Mouse (Mus musculus): ENCODE results near the gene Dnaja3. TPM values are rescaled to one million over a fixed set of nuclear protein-coding genes. Genes with fewer than 3 reads are reported as not detected.
"Not testable (repeated sequence)": the region's sequence is repeated elsewhere in the genome, so short reads cannot be mapped to it uniquely, and the experiment has no call there.

Dnaja3 gene
- total RNA-seq, 1 experiment from 2014 or later = 24.2 TPM

- ATAC-seq (ENCODE audit: extremely low read depth, insufficient number of reproducible peaks, low FRiP score, poor library complexity, severe bottlenecking) = no peak
Measured at GRCm38 (mm10) chr16:4655764-4656570, 16.2 kb downstream of the Dnaja3 start.

- no peak for ATAC-seq (ENCODE audit: extremely low read depth, insufficient number of reproducible peaks, low FRiP score, poor library complexity, severe bottlenecking)
Measured at GRCm38 (mm10) chr16:4656571-4657081, 16.8 kb downstream of the Dnaja3 start.

- ATAC-seq (ENCODE audit: extremely low read depth, insufficient number of reproducible peaks, low FRiP score, poor library complexity, severe bottlenecking) = no peak
Measured at GRCm38 (mm10) chr16:4658781-4659245, 19.0 kb downstream of the Dnaja3 start.

- no peak for ATAC-seq (ENCODE audit: extremely low read depth, insufficient number of reproducible peaks, low FRiP score, poor library complexity, severe bottlenecking)
Measured at GRCm38 (mm10) chr16:4659326-4659725, 19.5 kb downstream of the Dnaja3 start.

- no peak for ATAC-seq (ENCODE audit: extremely low read depth, insufficient number of reproducible peaks, low FRiP score, poor library complexity, severe bottlenecking)
Measured at GRCm38 (mm10) chr16:4661605-4662004, 21.8 kb downstream of the Dnaja3 start.

GRCm38 (mm10) chr16:4663806-4664205 is 24.0 kb downstream of the Dnaja3 start:
- no peak for ATAC-seq (ENCODE audit: extremely low read depth, insufficient number of reproducible peaks, low FRiP score, poor library complexity, severe bottlenecking)

GRCm38 (mm10) chr16:4665726-4666125 is 25.9 kb downstream of the Dnaja3 start:
- ATAC-seq (ENCODE audit: extremely low read depth, insufficient number of reproducible peaks, low FRiP score, poor library complexity, severe bottlenecking) = no peak

- ATAC-seq (ENCODE audit: extremely low read depth, insufficient number of reproducible peaks, low FRiP score, poor library complexity, severe bottlenecking) = peak; percentile 84
Measured at GRCm38 (mm10) chr16:4667190-4667808, 27.5 kb downstream of the Dnaja3 start.

- no peak for ATAC-seq (ENCODE audit: extremely low read depth, insufficient number of reproducible peaks, low FRiP score, poor library complexity, severe bottlenecking)
Measured at GRCm38 (mm10) chr16:4670317-4670716, 30.5 kb downstream of the Dnaja3 start.

- peak; percentile 79 for ATAC-seq (ENCODE audit: extremely low read depth, insufficient number of reproducible peaks, low FRiP score, poor library complexity, severe bottlenecking)
Measured at GRCm38 (mm10) chr16:4674091-4674490, 34.3 kb downstream of the Dnaja3 start.

GRCm38 (mm10) chr16:4676836-4677235 is 37.0 kb downstream of the Dnaja3 start:
- ATAC-seq (ENCODE audit: extremely low read depth, insufficient number of reproducible peaks, low FRiP score, poor library complexity, severe bottlenecking) = no peak

GRCm38 (mm10) chr16:4678080-4678479 is 38.3 kb downstream of the Dnaja3 start:
- no peak for ATAC-seq (ENCODE audit: extremely low read depth, insufficient number of reproducible peaks, low FRiP score, poor library complexity, severe bottlenecking)

GRCm38 (mm10) chr16:4679121-4680018 is 39.6 kb downstream of the Dnaja3 start, which contains the start of gene Coro7:
Gene Coro7, minus strand, starts transcription at chr16:4679777.
- ATAC-seq (ENCODE audit: extremely low read depth, insufficient number of reproducible peaks, low FRiP score, poor library complexity, severe bottlenecking) = peak; percentile 93

GRCm38 (mm10) chr16:4680922-4681455 is 41.2 kb downstream of the Dnaja3 start:
- not testable (repeated sequence) for ATAC-seq (ENCODE audit: extremely low read depth, insufficient number of reproducible peaks, low FRiP score, poor library complexity, severe bottlenecking)

- ATAC-seq (ENCODE audit: extremely low read depth, insufficient number of reproducible peaks, low FRiP score, poor library complexity, severe bottlenecking) = no peak
Measured at GRCm38 (mm10) chr16:4682628-4683179, 42.9 kb downstream of the Dnaja3 start.

GRCm38 (mm10) chr16:4683193-4683580 is 43.4 kb downstream of the Dnaja3 start:
- no peak for ATAC-seq (ENCODE audit: extremely low read depth, insufficient number of reproducible peaks, low FRiP score, poor library complexity, severe bottlenecking)

- peak; percentile 67 for ATAC-seq (ENCODE audit: extremely low read depth, insufficient number of reproducible peaks, low FRiP score, poor library complexity, severe bottlenecking)
Measured at GRCm38 (mm10) chr16:4683581-4684456, 44.0 kb downstream of the Dnaja3 start.

- ATAC-seq (ENCODE audit: extremely low read depth, insufficient number of reproducible peaks, low FRiP score, poor library complexity, severe bottlenecking) = no peak
Measured at GRCm38 (mm10) chr16:4684457-4684791, 44.6 kb downstream of the Dnaja3 start.
